Mouse (Mus musculus): ENCODE data around the gene Caps2.
"Not testable (repeated sequence)": the region's sequence is repeated elsewhere in the genome, so short reads cannot be mapped to it uniquely, and the experiment has no call there.

GRCm38 (mm10) chr10:112229091-112229843, 65.8 kb downstream of the Caps2 start:
- TF ChIP-seq CTCF, POLR2A (IDR thresholded peaks at IDR 0.05; ENCODE audit: insufficient read depth, low read depth, low read length): not testable (repeated sequence)

Data from olfactory bulb, adult 2 months (tissue).